13 mouse cellular contexts compared by ENCODE assay signal in the genomic region with DNA sequence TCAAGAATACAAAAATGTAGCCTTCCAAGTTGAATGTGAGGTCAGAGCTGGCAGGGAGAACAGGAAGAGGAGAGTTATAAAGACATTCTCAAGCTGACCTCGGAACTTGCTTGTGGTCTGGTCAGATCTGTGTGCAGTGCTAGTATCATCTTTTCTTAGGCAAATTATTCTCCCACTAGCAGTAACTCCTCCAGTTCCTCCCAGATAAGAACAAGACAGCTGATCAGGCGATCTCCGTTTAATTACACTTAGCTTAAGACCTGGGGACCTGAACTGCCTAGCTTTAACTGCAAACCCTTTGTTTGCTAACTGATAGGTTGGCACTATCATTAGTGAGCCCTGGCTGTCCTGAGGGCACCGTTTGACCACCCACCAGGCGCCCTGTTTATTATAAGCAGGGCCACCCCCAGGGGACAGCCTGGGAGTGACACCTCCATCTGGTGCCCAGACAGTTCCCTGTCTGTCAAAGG. TPM values are rescaled to one million over a fixed set of nuclear protein-coding genes. Genes with fewer than 3 reads are reported as not detected.
DNase-seq lines count a peak whose midpoint lies in the region; ATAC-seq and TF ChIP-seq lines count a peak whose summit lies in the region.
"Had no signal": no experiment of that assay in that cellular context is flagged by ENCODE, and none has a peak within 500 bp of the region (broad histone marks: within the 10 kb centered on the region; RNA-seq: fewer than 3 reads in every experiment).

No protein-coding gene starts in this region.

- H3K27me3 ChIP-seq in kidney, postnatal 0 days (ENCODE audit: insufficient read depth, low read length), result no peaks in the 10 kb centered on the region
- H3K27me3 ChIP-seq in midbrain, embryonic 14.5 days (ENCODE audit: control insufficient read depth, insufficient read depth, low read length), result no peaks in the 10 kb centered on the region

- no peaks in the 10 kb centered on the region for H3K36me3 ChIP-seq in kidney, postnatal 0 days (ENCODE audit: insufficient read depth, low read length)
- no peaks in the 10 kb centered on the region for H3K36me3 ChIP-seq in midbrain, embryonic 14.5 days (ENCODE audit: control insufficient read depth, insufficient read depth, low read length)

- DNase-seq in kidney, postnatal 0 days (ENCODE audit: low spot score), result peak; percentile 41
- no peak for DNase-seq in kidney, adult 9 months
- DNase-seq in cerebellum, postnatal 14 days, result peak; percentile 31 to 39
- DNase-seq in midbrain, embryonic 14.5 days, result peak; percentile 43
- no peak for DNase-seq in frontal cortex, postnatal 36 days (ENCODE audit: low spot score in 2 of 2)
- no peak for DNase-seq in adrenal gland, postnatal 10 days
- DNase-seq: layer of hippocampus, postnatal 36 days had no signal

- WGBS in kidney, postnatal 0 days, result 23% methylated on average over 5 of the region's 5 CpGs
- WGBS in midbrain, embryonic 14.5 days, result 24% methylated on average over 5 of the region's 5 CpGs

- no peak for ATAC-seq in kidney, postnatal 0 days (replicated peaks; ENCODE audit: low FRiP score, low read depth)
- ATAC-seq in granulocyte monocyte progenitor cell, adult 5-6 weeks (replicated peaks; ENCODE audit: poor library complexity, severe bottlenecking), result peak; percentile 27; the same call in 1 of the 2 replicates
- ATAC-seq in midbrain, embryonic 14.5 days (ENCODE audit: low FRiP score, low TSS enrichment), result no peak
- no peak for ATAC-seq in inflammation-experienced regulatory T-cells, adult 6 months
- ATAC-seq: intestine, embryonic 16.5 days had no signal

- H3K4me1 ChIP-seq in kidney, postnatal 0 days (replicated peaks; ENCODE audit: insufficient read depth, low read length), result peaks cover 4% of the 10 kb centered on the region; the same call in 1 of the 2 replicates
- H3K4me1 ChIP-seq in midbrain, embryonic 14.5 days (ENCODE audit: control insufficient read depth, insufficient read depth, low read length), result 0 out of 2 replicates have a peak, but pooled peaks cover 2% of the 10 kb centered on the region

- H3K4me3 ChIP-seq in kidney, postnatal 0 days (replicated peaks; ENCODE audit: low read depth, low read length), result no peak overlapping the region
- no peak overlapping the region for H3K4me3 ChIP-seq in midbrain, embryonic 14.5 days (replicated peaks; ENCODE audit: low read depth, low read length)

- no peak for TF ChIP-seq CTCF in kidney, postnatal 0 days (IDR thresholded peaks at IDR 0.05; ENCODE audit: low read depth)

- H3K27ac ChIP-seq in kidney, postnatal 0 days, result no peak overlapping the region
- no peak overlapping the region for H3K27ac ChIP-seq in midbrain, embryonic 14.5 days (replicated peaks; ENCODE audit: low read depth, low read length)

- no peaks in the 10 kb centered on the region for H3K9me3 ChIP-seq in kidney, postnatal 0 days (replicated peaks; ENCODE audit: low read length)
- no peaks in the 10 kb centered on the region for H3K9me3 ChIP-seq in midbrain, embryonic 14.5 days (ENCODE audit: control insufficient read depth, low read length)

- no peak overlapping the region for H3K9ac ChIP-seq in kidney, postnatal 0 days (ENCODE audit: low read depth, low read length)
- H3K9ac ChIP-seq in midbrain, embryonic 14.5 days (replicated peaks; ENCODE audit: low read length), result no peak overlapping the region

- H3K4me2 ChIP-seq in kidney, postnatal 0 days (ENCODE audit: low read length), result no peak overlapping the region
- H3K4me2 ChIP-seq in midbrain, embryonic 14.5 days (ENCODE audit: low read length), result no peak overlapping the region

RNA-seq across cellular contexts. Expression of a gene that starts 19.4 kb away (rescaled TPM):
- polyA plus RNA-seq in kidney, postnatal 0 days (2015; fragmentation: Nextera tagmentation; extraction: Ambion mirVana), result not detected in 2 replicates
- total RNA-seq in granulocyte monocyte progenitor cell, adult 5-6 weeks (2014; fragmentation: Nextera tagmentation), result not detected in 2 replicates
- not detected in 2 replicates for total RNA-seq in granulocyte monocyte progenitor cell, adult 5-6 weeks (2017)
- not detected in 2 replicates for polyA plus RNA-seq in midbrain, embryonic 14.5 days (2014; fragmentation: Nextera tagmentation; extraction: Ambion mirVana)
- not detected for total RNA-seq in adrenal gland, postnatal 10 days (2021)
- polyA plus RNA-seq in inflammation-experienced regulatory T-cells, adult 6 months (2017; shearing (Covaris generic)), result not detected
- total RNA-seq: layer of hippocampus, postnatal 36 days had no signal
- polyA plus RNA-seq: cortical plate, adult 2 months; forebrain, embryonic 14.5 days; intestine, embryonic 16.5 days; urinary bladder, adult 2 months had no signal

RNA-seq across cellular contexts. Expression of a gene that starts 20.8 kb away (rescaled TPM):
- 8.5 and 9.8 TPM in 2 replicates for polyA plus RNA-seq in kidney, postnatal 0 days (2015; fragmentation: Nextera tagmentation; extraction: Ambion mirVana)
- 1.6 TPM in 1 of 2 replicates, not detected in the other for total RNA-seq in granulocyte monocyte progenitor cell, adult 5-6 weeks (2014; fragmentation: Nextera tagmentation)
- 5.8 and 6.7 TPM in 2 replicates for total RNA-seq in granulocyte monocyte progenitor cell, adult 5-6 weeks (2017)
- 1.4 and 1.8 TPM in 2 replicates for polyA plus RNA-seq in midbrain, embryonic 14.5 days (2014; fragmentation: Nextera tagmentation; extraction: Ambion mirVana)
- total RNA-seq in adrenal gland, postnatal 10 days (2021), result 1 to 10 TPM; 7.7 to 9.4 TPM
- 10 to 100 TPM; 42.2 to 65.3 (median 46.6) TPM for polyA plus RNA-seq in inflammation-experienced regulatory T-cells, adult 6 months (2017; shearing (Covaris generic))

RNA-seq across cellular contexts. Expression of a gene that starts 44.6 kb away (rescaled TPM):
- polyA plus RNA-seq in kidney, postnatal 0 days (2015; fragmentation: Nextera tagmentation; extraction: Ambion mirVana), result 13.1 and 15.2 TPM in 2 replicates
- 23.9 and 35.8 TPM in 2 replicates for total RNA-seq in granulocyte monocyte progenitor cell, adult 5-6 weeks (2014; fragmentation: Nextera tagmentation)
- total RNA-seq in granulocyte monocyte progenitor cell, adult 5-6 weeks (2017), result 45.3 and 50.9 TPM in 2 replicates
- 4.2 and 7.2 TPM in 2 replicates for polyA plus RNA-seq in midbrain, embryonic 14.5 days (2014; fragmentation: Nextera tagmentation; extraction: Ambion mirVana)
- 10 to 100 TPM; 19.0 to 19.6 TPM for total RNA-seq in adrenal gland, postnatal 10 days (2021)
- polyA plus RNA-seq in inflammation-experienced regulatory T-cells, adult 6 months (2017; shearing (Covaris generic)), result 10 to 100 TPM; 11.3 to 16.4 (median 12.4) TPM

RNA-seq across cellular contexts. Expression of a gene that starts 53.2 kb away (rescaled TPM):
- polyA plus RNA-seq in kidney, postnatal 0 days (2015; fragmentation: Nextera tagmentation; extraction: Ambion mirVana), result 32.2 and 37.4 TPM in 2 replicates
- 6.7 and 7.5 TPM in 2 replicates for total RNA-seq in granulocyte monocyte progenitor cell, adult 5-6 weeks (2014; fragmentation: Nextera tagmentation)
- total RNA-seq in granulocyte monocyte progenitor cell, adult 5-6 weeks (2017), result 1.7 and 7.7 TPM in 2 replicates
- 34.7 and 36.5 TPM in 2 replicates for polyA plus RNA-seq in midbrain, embryonic 14.5 days (2014; fragmentation: Nextera tagmentation; extraction: Ambion mirVana)
- 10 to 100 TPM; 20.4 to 24.7 TPM for total RNA-seq in adrenal gland, postnatal 10 days (2021)
- 1 to 10 TPM; 3.9 to 5.7 (median 5.3) TPM for polyA plus RNA-seq in inflammation-experienced regulatory T-cells, adult 6 months (2017; shearing (Covaris generic))

Comparison
In these comparisons a context has a peak if more than half of its experiments do, and no peak if none do; other contexts are left out.
1. DNase-seq: peak in kidney, postnatal 0 days (single experiment), cerebellum, postnatal 14 days (2 of 2) and midbrain, embryonic 14.5 days (single experiment); none in kidney, adult 9 months (single experiment), frontal cortex, postnatal 36 days (0 of 2) and adrenal gland, postnatal 10 days (single experiment).